In genomic region chr11:66236557-66236956, GRCm38 (mm10) we compare ENCODE assay signal across 13 mouse cellular contexts.
"Had no signal": no experiment of that assay in that cellular context is flagged by ENCODE, and none has a peak within 500 bp of the region (broad histone marks: within the 10 kb centered on the region; RNA-seq: fewer than 3 reads in every experiment).

No protein-coding gene starts in this region.

- H3K4me1 ChIP-seq: midbrain, embryonic 12.5 days had no signal

- H3K9me3 ChIP-seq: limb, embryonic 13.5 days; midbrain, embryonic 12.5 days; neural tube, embryonic 15.5 days had no signal

- H3K27me3 ChIP-seq: limb, embryonic 13.5 days; midbrain, embryonic 12.5 days; neural tube, embryonic 15.5 days had no signal

- H3K4me3 ChIP-seq: limb, embryonic 13.5 days; midbrain, embryonic 12.5 days; myocyte; neural tube, embryonic 15.5 days had no signal

- DNase-seq: kidney, adult 8-10 months; kidney, postnatal 36 days; left cerebral cortex, postnatal 4 days; lung, adult 2 months; lung, postnatal 14 days; right cerebral cortex, adult 18-20 months; right cerebral cortex, postnatal 25 days; thymus, postnatal 4 days had no signal

- H3K9ac ChIP-seq: limb, embryonic 13.5 days; liver, embryonic 14.5 days; midbrain, embryonic 12.5 days; neural tube, embryonic 15.5 days had no signal

- H3K27ac ChIP-seq: limb, embryonic 13.5 days; liver, embryonic 14.5 days; midbrain, embryonic 12.5 days; neural tube, embryonic 15.5 days had no signal

- H3K4me2 ChIP-seq: limb, embryonic 13.5 days; midbrain, embryonic 12.5 days; neural tube, embryonic 15.5 days had no signal

- H3K36me3 ChIP-seq: limb, embryonic 13.5 days; midbrain, embryonic 12.5 days; neural tube, embryonic 15.5 days had no signal
